Mouse (Mus musculus) adrenal gland, postnatal 25 days (tissue): Measurements from ENCODE around the gene Tle2. TPM values are rescaled to one million over a fixed set of nuclear protein-coding genes. Genes with fewer than 3 reads are reported as not detected.

Experiments
- DNase-seq: peaks from one replicate; pipeline ENCODE4 v3.0.0; 2021; ENCODE audit warnings: mixed read lengths
- long read RNA-seq: library from polyadenylated mRNA; stranded (forward); transcript quantifications from one replicate; pipeline ENCODE4 v2.0.0, GENCODE M21; 2021
- total RNA-seq: library from RNA; stranded (reverse); gene quantifications from 2 replicates; pipeline ENCODE4 v1.2.3, GENCODE M21; 2021

Gene Tle2
- total RNA-seq: 52.8 and 67.8 TPM in 2 replicates
- long read RNA-seq, partial matches to known transcripts: 7 of 33 reads
- long read RNA-seq, other reads (novel, unspliced or antisense): 22 of 33 reads

GRCm38 (mm10) chr10:81574081-81575056 is at the start of gene Tle2:
TSS of gene Tle2 (plus strand) at chr10:81574561.
- DNase-seq: no peak

- no peak for DNase-seq
These were observed 49.2 kb upstream of the Tle2 start for GRCm38 (mm10) chr10:81525017-81525694.

DNA sequence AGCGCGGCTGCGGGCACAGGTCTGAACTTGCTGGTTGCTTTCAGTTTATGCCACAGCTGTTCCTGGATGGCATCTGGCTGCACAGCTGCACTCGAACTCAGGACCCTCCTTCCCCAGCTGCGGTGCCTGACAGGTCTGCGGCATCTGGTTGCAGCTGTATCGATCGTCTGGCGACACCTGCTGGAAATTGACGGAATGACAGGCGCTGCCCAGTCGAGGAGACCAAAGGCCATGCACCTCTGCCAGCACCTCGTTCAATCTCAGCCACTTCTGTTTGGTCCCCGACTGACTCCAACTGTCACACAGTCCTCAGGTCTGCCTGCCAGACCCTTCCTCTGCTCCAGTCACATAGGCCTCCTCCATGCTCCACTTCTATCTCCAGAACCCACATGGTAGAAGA is 47.6 kb upstream of the Tle2 start:
- DNase-seq: peak; percentile 83

- no peak for DNase-seq
These were observed 39.5 kb upstream of the Tle2 start for GRCm38 (mm10) chr10:81534826-81535225.

GRCm38 (mm10) chr10:81536734-81537133 is 37.6 kb upstream of the Tle2 start:
- no peak for DNase-seq

GRCm38 (mm10) chr10:81537429-81537828 is 36.9 kb upstream of the Tle2 start:
- DNase-seq: no peak

DNA sequence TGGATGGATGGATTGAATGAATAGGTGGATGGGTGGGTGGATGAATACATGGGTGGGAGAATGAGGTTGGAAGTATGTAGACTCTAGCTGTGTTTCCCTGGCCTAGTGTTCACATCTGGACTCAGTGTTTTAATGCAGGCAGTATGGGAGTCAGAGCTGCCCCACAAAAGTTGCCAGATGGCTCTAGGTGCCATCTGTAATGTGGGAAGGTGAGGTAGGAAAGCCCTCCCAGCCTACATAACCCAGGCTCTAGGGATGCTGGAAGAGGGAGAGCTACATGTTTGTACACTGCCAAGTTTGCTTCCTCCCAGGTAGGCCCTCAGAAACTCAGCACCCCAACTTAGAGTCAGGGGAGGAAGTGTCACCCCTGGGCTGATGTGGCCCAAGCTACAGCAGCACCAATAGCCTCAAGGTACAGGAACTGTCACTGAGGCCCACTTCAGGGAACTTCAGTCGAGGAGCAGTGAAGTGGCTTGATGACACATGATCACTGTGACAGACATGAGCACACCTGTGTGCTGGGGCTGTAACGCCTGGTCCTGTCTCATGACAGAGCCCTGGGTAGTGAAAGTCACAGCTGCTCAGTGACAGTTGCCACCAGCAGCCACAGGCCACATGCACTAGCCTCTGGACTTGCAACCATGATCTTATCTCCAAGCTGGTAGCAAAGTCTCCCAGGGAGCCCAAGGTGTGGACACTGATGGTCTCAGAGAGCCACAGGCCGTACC is 35.9 kb upstream of the Tle2 start:
- DNase-seq: no peak

DNA sequence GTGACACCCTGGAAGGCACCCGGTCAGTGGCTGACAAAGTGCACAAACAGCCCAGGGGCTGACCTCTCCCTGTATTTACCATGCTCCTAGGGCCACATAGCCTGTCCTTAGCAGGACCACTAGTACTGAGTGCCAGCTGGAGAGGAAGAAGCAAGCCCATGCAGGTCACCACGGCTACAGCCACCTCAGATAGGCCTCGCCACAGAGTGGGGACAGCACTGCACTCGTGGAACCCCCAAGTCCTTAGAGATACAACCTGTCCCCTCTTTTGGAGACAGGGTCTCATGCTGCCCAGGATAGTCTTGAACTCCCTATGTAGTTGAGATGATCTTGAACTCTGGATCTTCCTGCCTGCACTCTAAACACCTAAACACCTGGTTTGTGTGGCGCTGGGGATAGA is 33.0 kb upstream of the Tle2 start:
- no peak for DNase-seq

GRCm38 (mm10) chr10:81541803-81542202 is 32.6 kb upstream of the Tle2 start:
- peak; percentile 59 for DNase-seq

DNA sequence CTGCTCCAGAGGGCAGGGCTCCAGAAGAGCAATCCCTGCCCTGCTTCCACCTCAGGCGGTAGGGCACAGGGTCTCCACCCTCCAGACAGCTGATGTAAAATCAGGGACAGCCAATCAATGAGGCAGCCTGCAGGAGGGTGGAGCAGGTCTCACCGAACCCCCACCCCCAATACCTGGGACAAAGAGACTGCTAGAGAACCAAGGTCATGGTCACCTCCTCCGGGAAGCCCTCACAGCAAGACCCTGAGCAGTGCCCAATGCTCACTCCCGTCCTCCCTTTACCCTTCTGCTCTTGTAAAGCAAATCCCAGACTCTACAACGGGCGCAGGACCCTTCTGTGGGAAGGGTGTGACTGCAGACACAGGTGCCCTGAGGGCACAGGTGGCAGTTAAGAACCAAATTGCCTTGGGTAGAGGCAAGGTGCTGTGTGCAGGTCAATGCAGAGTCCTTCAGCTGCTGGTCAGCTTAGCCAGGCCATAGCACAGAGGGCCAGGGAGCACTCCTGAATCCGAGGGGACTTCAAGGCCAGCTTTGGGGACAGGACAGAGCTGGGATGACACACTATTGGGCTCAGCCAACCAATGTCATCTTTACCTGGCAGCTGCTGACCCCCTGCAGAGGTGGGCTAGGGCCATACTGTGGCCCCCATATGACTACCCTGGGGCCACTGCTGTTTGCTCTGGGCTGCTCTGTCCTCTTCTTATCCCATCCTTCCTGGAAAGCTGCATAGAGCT is 31.5 kb upstream of the Tle2 start:
- no peak for DNase-seq

- DNase-seq: no peak
These were observed 30.7 kb upstream of the Tle2 start for GRCm38 (mm10) chr10:81543633-81544032.

GRCm38 (mm10) chr10:81544296-81545160 is 29.8 kb upstream of the Tle2 start:
- no peak for DNase-seq

- DNase-seq: peak; percentile 100
These were observed 29.1 kb upstream of the Tle2 start, which contains the start of gene Gna11 for GRCm38 (mm10) chr10:81545161-81545747. TSS of gene Gna11 (minus strand) at chr10:81545190.

GRCm38 (mm10) chr10:81546332-81546731 is 28.0 kb upstream of the Tle2 start:
- DNase-seq: no peak

- DNase-seq: no peak
These were observed 27.4 kb upstream of the Tle2 start for GRCm38 (mm10) chr10:81546788-81547571.

GRCm38 (mm10) chr10:81548944-81549343 is 25.4 kb upstream of the Tle2 start:
- DNase-seq: no peak

- peak; percentile 72 for DNase-seq
These were observed 24.1 kb upstream of the Tle2 start for GRCm38 (mm10) chr10:81550257-81550656.

- peak; percentile 80 for DNase-seq
These were observed 22.7 kb upstream of the Tle2 start for GRCm38 (mm10) chr10:81551597-81552102.

DNA sequence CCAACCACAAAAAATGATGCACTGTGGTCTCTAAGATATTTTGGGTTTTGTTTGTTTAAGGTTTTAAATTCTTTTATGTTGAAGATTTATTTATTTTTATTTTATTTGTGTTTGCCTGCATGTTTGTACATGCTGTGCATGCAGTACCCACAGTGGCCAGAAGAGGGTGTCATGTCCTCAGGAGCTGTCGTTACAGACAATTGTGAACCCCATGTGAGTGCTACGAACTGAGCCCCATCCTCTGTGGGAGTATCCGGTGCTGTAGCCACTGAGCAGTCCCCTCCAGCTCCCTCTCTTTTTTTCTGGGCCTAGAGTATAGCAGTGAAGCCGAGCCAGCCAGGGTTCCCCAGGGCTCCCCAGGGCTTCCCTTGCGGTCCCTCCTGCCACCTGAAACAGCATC is 21.1 kb upstream of the Tle2 start:
- DNase-seq: no peak
